Mouse (Mus musculus): ENCODE results near the gene 1810010H24Rik. TPM values are rescaled to one million over a fixed set of nuclear protein-coding genes. Genes with fewer than 3 reads are reported as not detected.
A peak's percentile ranks its signal among the peaks of the same experiment; 100 is the strongest.
"Not testable (repeated sequence)": the region's sequence is repeated elsewhere in the genome, so short reads cannot be mapped to it uniquely, and the experiment has no call there.

1810010H24Rik gene
- total RNA-seq, 2 experiments from 2014 or later = 2.3 to 4.7 TPM

DNA sequence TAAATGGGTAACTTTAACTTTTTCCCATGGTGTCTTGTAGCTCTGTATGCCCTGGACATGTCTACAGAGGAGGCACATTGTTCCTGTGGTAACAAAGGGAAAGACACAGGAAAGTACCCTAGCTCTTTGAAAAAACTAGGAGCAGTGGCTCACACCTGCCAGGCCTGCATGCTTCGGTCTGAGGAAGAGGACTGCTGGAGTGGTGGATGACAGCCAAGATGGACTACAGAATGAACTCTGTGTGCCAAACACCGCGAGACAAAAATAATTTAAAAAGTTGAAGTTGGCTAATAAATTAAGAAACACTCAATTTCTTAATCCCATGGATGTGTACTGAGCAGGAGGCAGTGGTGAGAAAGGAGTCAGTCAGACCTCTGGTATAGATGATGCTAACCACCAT, 15.9 kb downstream of the 1810010H24Rik start:
- DNase-seq = no peak

GRCm38 (mm10) chr11:107043361-107043760, 17.9 kb downstream of the 1810010H24Rik start:
- DNase-seq = no peak

DNA sequence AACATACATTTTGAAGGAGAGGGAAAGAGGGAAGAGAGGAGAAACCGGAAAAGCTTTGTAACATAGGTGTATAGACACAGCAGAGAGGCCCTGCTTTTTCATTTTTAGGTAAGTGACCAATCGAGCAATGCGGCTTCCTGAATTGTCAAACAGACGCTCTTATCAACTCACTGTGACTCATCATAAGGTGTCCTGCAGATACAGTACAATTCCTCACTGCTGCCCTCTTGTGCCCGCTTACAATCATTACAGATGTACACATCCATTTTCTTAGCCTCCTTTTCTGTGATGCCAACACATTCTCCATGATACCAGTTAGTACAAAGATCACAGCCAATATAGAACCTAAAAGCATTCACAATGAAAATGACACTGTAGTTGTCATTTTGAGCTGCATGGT, 18.8 kb downstream of the 1810010H24Rik start:
- DNase-seq = peak; percentile 80 to 87

DNA sequence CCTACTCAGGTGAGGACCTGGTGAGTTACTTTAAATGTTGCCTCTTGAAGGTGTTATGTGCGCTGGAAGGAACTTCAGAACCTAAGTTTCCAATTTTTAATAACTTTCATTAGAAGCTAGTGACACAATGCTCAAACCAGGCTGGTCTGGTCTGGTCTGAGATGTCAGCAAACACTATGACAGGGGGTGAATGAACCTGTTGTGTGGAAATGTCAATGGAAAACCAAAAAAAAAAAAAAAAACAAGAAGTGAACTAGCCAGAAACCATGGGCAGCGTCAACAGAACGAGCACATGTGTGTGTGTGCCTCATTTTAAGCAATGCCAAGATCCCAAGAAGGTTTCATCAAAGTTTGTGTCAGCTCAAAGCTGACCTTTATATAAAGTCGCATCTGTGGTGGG, 20.1 kb downstream of the 1810010H24Rik start:
- no peak for DNase-seq

GRCm38 (mm10) chr11:107046766-107047620, 21.5 kb downstream of the 1810010H24Rik start:
- peak in 1 of 2 experiments; percentile 27 for DNase-seq

DNA sequence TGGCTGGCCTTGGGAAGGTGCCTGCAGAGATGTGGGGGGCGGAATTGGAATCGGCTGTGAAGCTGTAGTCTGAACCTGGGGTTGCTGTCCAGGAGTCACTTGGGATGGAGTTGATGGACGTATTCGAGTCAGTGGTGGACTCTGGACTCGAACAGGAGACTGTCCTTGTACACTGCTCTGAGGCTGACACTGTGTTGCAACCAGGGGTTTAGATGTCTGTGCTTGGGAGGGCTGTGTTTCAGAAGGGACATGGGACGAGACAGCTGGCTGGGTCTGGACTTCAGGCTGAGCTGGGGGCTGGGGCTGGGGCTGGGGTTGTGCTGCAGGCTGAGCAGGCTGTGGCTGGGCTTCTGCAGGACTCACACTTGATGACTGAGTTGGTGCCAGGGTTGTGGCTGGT, 29.4 kb downstream of the 1810010H24Rik start:
- no peak for DNase-seq

- peak in 1 of 2 experiments; percentile 35 for DNase-seq
Measured at GRCm38 (mm10) chr11:107057391-107057790, 31.9 kb downstream of the 1810010H24Rik start.

GRCm38 (mm10) chr11:107059634-107060033, 34.2 kb downstream of the 1810010H24Rik start:
- not testable (repeated sequence) for DNase-seq

GRCm38 (mm10) chr11:107060941-107061340, 35.5 kb downstream of the 1810010H24Rik start:
- no peak for DNase-seq

GRCm38 (mm10) chr11:107063067-107063466, 37.6 kb downstream of the 1810010H24Rik start:
- no peak for DNase-seq

DNA sequence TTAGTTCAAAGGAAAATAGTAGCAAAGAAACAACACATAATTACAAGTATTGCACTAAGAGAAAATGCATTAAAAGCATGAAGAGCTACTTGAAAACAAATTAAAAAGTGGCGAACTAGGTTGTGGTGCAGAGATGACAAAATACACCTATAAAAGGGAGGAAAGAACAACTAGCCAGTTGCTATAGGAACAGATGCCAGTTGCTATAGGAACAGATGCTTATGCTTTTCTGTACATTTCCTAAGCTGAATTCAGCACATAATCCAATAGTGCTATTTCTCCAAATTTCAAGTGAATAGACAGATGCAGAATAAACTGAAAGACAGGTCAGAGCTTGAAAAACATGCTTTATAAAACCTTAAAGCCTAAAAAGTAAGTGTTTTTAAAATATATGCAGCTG, 39.1 kb downstream of the 1810010H24Rik start:
- no peak for DNase-seq

GRCm38 (mm10) chr11:107065216-107065785, 39.8 kb downstream of the 1810010H24Rik start:
- peak; percentile 25 to 66 for DNase-seq

Other genes starting within 250 kb of the 1810010H24Rik start
- gene Polg2, start 246.1 kb upstream of the 1810010H24Rik start, total RNA-seq (2021) = 1 to 10 TPM; 3.9 to 7.5 TPM
- 100 to 1,000 TPM; 752 to 850 TPM for gene Ddx5, start 236.5 kb upstream of the 1810010H24Rik start, total RNA-seq (2021)
- gene Cep95, start 236.4 kb upstream of the 1810010H24Rik start, total RNA-seq (2021) = 10 to 100 TPM in 1 of 2 experiments, 1 to 10 TPM in 1; 6.5 to 10.9 TPM
- 10 to 100 TPM; 36.6 to 42.7 TPM for gene Smurf2, start 105.0 kb upstream of the 1810010H24Rik start, total RNA-seq (2021)
- gene Kpna2, start 26.1 kb upstream of the 1810010H24Rik start, total RNA-seq (2021) = 10 to 100 TPM; 40.8 to 43.6 TPM
- 10 to 100 TPM; 40.7 to 44.7 TPM for gene Bptf, start 106.4 kb downstream of the 1810010H24Rik start, total RNA-seq (2021)
- 10 to 100 TPM; 23.9 to 24.2 TPM for gene Nol11, start 163.7 kb downstream of the 1810010H24Rik start, total RNA-seq (2021)